Mouse (Mus musculus): ENCODE results near the gene Trib3.

DNA sequence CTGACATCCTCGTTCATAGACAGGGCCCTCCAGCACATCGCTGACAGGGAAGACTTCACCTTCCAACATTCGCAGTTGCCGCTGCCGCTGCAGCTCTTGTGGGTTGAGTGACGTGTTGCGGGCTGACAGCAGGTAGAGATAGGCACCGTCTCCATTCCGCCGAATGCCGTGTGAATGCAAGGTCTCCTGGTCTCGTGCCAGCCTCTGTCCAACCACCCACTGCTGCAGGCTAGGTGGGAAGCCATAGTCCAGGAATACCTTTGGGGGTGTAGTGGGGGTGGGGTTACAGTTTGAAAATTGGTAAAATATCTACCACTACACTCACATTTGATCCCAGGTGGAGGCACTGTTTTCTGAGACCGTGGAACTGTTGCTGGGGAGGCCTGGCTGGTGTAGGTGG is 17.7 kb downstream of the Trib3 start:
- TF ChIP-seq CTCF (IDR thresholded peaks at IDR 0.05; ENCODE audit: low read depth, low read length) = no peak
- no peak for TF ChIP-seq POLR2A (IDR thresholded peaks at IDR 0.05; ENCODE audit: extremely low read depth, insufficient read depth, low read length)
